Mouse (Mus musculus) hindlimb bud, embryonic 11.5 days (tissue): ENCODE data around the gene Tpi1.

Source experiments
- DNase-seq: peaks from one replicate; pipeline ENCODE4 v3.0.0-alpha.2; 2012; ENCODE audit warnings: low read depth, low spot score; ENCODE audit errors: extremely low spot score

Gene Tpi1

GRCm38 (mm10) chr6:124813933-124814332, at the start of gene Tpi1:
Tpi1 (minus strand) TSS chr6:124814296.
- peak; percentile 71 for DNase-seq

DNA sequence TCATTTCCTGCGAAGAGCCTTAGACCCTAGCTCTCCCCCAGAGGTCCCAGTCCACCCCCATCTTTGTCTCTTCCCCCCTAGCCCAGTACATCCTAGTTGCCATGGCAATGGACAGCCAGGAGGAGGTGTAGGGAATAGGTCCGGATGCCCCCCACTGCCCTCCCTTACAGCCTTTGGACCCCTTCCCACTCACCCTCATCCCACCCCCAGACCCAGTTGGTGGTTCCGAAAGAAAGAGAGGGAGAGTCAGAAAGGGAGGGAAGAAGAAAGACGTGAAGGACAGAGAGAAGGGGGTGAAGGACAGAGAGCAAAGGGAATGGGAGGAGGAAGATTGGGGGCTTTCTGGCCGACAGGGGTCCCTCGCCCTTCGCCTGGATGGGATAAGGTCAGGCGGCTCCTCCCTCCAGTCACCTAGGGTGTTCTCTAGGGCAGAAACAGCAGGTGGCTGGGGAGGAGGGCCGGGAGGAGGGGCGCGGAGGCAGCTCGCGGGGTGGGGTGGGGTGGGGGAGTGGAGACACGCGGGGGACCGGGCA, 49.1 kb upstream of the Tpi1 start:
- no peak for DNase-seq

DNA sequence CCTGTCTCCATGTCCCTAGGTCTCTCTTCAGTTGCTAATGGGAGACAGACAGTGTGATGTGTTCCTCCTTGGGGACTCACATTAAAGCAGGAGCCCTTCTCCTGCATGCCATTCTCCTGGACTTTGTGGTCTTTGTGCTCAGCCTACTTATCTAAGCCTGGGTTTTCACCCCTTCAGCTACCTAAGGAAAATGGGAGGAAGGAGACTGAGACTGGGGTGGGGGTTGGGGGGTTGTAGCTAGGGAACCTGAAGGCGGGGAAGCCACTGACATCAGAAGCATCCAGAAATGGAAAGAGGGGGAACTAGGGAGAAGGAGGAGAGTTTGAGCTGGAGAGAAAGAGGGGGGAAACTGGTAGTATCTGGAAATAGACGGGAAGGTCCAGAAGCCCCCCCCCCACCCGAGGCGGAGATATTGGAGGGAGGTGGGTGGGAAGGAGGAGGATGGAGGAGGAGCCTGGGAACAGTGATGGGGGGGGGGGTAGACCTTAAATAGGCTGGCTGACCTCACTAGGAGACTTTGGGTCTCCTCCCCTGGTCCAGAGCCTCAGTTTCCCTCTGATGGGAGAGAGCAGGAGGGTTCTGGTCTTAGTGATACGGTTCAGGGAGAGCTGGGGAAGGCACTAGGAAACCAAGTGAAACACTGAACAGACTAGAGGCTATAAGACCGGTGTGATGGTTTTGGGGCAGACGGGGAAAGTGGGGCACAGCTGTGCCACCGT, 48.5 kb upstream of the Tpi1 start:
- DNase-seq = no peak

DNA sequence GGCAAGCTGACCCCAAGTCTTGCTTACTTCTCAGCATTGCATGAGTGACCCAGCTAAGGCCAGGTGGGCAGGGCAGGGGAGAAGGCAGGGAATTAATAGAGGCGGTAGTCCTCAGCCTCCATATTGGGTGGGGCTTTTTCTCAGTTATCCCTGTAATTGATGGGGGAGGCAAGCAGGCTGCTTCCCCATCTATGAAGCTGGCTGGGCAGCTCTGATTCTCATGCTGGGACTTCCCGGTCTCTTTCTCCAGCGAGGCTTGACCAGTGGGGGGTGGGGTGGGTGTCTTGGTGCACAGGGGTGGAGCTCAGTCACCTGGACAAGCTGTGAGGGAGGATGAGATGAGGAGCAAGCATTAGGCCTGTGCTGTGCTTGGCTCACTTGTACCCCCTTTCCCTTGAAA, 47.7 kb upstream of the Tpi1 start:
- DNase-seq = no peak

DNA sequence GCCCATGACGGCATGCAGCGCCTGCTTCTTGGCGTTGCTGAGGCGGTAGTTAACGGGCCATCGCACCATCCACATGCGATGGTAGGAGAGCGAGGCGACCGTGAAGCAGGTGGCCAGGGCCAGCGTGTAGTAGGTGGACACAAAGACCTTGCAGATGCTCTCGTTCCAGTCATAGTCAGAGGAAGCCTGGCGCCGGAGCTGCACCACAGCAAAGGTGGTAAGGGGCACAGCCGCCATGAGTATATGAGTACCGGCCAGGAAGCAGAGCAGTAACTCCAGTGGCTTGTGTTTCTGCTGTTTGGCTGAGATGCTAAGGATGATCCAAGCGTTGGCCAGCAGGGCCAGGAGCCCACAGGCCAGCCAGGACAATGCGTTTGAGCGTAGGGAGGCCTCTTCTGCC, 47.2 kb upstream of the Tpi1 start:
- DNase-seq = no peak

DNA sequence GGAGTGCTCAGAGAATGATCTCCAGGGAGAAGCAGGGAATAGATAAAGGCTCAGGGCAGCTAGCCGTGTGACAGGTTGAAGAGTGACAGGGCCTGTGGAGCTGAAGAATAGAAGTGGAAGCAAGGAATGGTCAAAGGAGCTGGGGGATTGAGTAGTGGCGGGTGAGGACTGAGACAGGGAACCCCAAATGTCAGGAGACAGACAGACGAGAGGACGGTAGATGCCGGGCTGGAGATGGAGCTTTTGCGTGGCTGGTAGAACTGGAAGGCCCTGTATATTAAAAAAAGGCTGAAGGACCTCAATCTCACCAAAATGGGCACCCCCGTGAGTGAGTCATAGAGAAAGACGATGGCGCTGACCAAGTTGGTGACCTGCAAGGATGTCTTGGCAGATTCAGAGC, 46.4 kb upstream of the Tpi1 start:
- DNase-seq = no peak

DNA sequence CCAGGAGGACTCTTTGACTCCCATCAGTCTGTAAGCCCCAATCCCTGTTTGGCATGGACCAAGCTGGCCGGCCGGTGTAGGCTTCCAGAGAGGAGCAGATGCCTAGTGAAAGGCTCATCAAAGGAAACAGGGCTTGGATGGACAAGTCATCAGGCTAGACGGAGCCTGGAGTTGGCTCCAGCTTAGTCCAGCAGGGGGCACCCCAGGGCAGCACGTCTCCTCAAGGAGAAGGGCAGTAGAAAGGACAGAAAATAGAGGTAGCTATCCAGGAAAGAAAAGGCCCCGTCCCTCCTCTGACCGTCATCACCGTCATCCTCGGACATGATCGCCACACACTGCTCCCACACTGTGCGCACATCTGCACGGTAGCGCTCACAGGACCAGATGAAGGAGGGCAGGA, 45.6 kb upstream of the Tpi1 start:
- no peak for DNase-seq

DNA sequence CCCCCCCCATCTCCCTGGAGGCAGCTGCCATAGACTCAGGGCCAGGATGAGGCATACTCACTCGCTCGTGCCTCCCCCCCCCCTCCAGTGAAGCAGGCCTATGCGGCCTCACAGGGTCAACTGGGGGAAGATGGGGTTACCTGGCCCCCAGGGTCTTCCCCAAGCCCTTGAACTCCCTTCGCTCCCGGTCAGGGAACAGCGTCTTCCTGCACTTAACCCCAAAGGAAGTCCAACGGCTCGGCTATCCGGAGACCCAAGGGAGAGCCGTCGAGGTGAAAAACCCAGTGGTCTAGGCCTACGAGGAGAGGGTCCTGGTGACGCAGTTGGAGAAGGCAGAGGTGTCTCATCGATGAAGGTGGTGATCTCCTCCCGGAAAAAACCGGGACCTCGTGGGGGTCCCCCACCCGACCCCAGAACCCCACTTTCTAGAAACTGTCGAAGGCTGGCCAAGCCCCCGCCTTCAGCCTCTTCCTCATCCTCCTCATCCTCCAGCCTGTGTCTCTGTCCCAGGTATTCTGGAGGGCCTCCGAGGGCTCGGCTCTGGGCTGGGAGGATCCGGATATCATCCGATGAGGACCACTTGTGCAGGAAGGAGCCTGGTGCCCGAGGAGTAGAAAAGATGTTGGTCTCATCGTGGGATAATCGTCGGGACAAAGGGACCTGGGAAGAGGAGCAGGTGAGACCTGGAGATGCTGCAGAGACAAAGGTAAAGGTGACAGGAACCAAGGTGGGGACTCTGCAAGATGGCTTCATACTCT, 44.6 kb upstream of the Tpi1 start:
- no peak for DNase-seq

- DNase-seq = no peak
Observed at GRCm38 (mm10) chr6:124857840-124858530, 43.9 kb upstream of the Tpi1 start.

GRCm38 (mm10) chr6:124856916-124857839, 43.1 kb upstream of the Tpi1 start, which contains the start of gene P3h3:
P3h3 (minus strand) TSS chr6:124857752.
- peak; percentile 71 for DNase-seq

DNA sequence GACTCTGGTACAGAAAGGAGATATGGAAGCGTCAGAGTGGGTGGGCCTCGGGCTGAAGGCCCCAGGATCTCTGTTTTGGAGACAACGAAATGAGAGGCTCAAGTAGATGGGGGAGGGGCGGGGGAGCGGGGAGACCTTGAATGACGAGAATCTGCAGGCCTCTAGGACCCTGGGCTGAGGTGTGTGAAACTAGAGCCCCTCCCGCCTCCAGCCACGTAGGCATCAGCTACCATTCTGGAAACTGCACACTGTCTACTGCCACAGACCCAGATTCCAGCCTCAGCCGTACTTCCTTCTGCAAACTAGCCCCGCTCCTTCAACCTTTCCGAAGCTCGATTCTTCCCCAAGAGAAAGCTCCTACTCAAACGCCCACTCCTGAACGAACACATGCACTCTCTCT, 42.2 kb upstream of the Tpi1 start:
- no peak for DNase-seq

- no peak for DNase-seq
Observed at GRCm38 (mm10) chr6:124854647-124855046, 40.6 kb upstream of the Tpi1 start.

DNA sequence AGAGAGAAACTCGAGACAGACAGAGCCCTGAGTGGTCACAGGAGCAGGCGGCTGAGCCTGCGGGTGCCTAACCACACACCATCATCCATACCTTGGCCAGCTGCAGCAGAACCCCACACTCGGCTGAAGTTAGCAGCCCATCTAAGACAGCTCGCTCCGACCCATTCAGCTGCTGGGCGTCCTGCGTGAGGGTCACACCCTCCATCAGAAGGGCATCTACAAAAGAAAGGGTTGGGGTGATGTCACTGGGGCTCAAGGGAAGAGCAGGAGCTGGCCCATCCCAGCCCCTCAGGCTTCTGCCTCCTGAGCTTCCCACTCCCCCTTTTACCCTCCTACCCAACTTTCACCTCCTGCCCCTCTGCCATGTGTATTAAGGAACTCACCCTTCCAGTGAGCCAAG, 36.4 kb upstream of the Tpi1 start:
- DNase-seq = no peak

DNA sequence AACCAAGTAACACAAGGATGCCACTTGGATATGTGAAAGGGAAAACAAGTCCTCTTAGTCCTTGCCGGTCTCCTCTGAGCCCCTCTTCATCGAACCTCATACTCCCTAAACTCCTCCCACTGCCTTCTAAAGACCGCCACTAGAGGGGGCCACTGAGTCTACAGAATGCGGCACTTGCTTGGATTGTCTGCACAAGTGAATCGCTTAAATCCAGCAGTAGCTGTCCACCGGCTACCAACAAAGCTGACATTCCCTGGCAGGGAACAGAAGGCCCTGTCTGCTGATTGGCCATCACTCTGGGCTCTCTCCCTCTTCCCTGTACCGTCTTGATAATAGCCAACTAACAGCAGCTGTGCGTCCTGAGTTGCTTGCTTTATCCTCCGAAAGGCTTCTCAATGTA, 33.2 kb upstream of the Tpi1 start:
- DNase-seq = peak; percentile 94

GRCm38 (mm10) chr6:124840241-124841167, 26.4 kb upstream of the Tpi1 start, which contains the start of gene Gnb3:
Gnb3 (minus strand) TSS chr6:124840275.
- DNase-seq = no peak

DNA sequence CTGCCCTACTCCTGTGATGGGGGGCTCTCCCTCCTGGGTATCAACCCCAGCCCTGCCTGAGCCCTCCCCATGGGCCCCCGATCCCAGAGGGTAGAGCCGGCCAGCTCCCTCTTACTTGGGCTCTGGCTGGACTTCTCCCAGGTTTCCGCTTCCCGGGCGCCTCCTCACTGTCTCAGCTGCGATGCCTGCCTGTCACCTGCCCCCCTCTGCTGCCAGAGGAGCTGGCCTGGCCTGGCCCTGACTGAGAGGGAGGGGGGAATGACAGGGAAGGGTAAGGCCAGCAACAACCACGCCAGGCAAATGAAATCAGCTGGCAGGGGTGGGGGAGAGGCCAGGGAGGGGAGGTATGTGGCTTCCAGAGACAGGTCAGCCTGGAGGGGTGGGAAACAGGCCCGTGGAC, 25.7 kb upstream of the Tpi1 start:
- DNase-seq = no peak

- DNase-seq = no peak
Observed at GRCm38 (mm10) chr6:124836411-124836810, 22.3 kb upstream of the Tpi1 start.

DNA sequence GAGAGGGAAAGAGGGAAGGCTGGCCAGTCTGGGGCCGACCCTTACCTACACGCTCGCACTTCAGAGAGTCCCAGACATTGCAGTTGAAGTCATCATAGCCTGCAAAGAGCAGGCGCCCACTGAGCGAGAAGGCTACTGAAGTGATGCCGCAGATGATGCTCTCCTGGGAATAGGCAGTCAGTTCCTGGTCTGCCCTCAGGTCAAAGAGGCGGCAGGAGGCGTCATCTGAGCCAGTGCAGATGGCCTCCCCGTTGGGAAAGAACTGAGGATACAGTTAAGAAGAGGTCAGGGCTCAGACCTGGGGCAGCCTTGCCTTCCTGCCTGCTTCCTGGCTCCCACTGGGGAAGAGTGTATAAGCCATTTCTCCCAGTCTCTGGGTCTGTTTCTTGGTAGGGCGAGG, 21.4 kb upstream of the Tpi1 start:
- DNase-seq = no peak

GRCm38 (mm10) chr6:124834512-124835081, 20.5 kb upstream of the Tpi1 start:
- DNase-seq = no peak
